Mouse (Mus musculus): ENCODE results near the gene 1110017D15Rik. TPM values are rescaled to one million over a fixed set of nuclear protein-coding genes. Genes with fewer than 3 reads are reported as not detected.
"Not testable (repeated sequence)": the region's sequence is repeated elsewhere in the genome, so short reads cannot be mapped to it uniquely, and the experiment has no call there.

Gene 1110017D15Rik
- polyA plus RNA-seq, 1 experiment, result 10.6 TPM

GRCm38 (mm10) chr4:41493464-41494116 is 23.5 kb downstream of the 1110017D15Rik start:
- no peak for DNase-seq (ENCODE audit: extremely low spot score in 1 of 2, low spot score in 1 of 2)

GRCm38 (mm10) chr4:41492951-41493350 is 24.2 kb downstream of the 1110017D15Rik start:
- no peak for DNase-seq (ENCODE audit: extremely low spot score in 1 of 2, low spot score in 1 of 2)

GRCm38 (mm10) chr4:41481601-41482017 is 35.5 kb downstream of the 1110017D15Rik start:
- no peak for DNase-seq (ENCODE audit: extremely low spot score in 1 of 2, low spot score in 1 of 2)

- no peak for DNase-seq (ENCODE audit: extremely low spot score in 1 of 2, low spot score in 1 of 2)
Measured at GRCm38 (mm10) chr4:41480254-41480653, 36.9 kb downstream of the 1110017D15Rik start.

GRCm38 (mm10) chr4:41479456-41479804 is 37.7 kb downstream of the 1110017D15Rik start:
- no peak for DNase-seq (ENCODE audit: extremely low spot score in 1 of 2, low spot score in 1 of 2)

GRCm38 (mm10) chr4:41478751-41479455 is 38.2 kb downstream of the 1110017D15Rik start:
- DNase-seq (ENCODE audit: extremely low spot score in 1 of 2, low spot score in 1 of 2), result no peak

- no peak for DNase-seq (ENCODE audit: extremely low spot score in 1 of 2, low spot score in 1 of 2)
Measured at GRCm38 (mm10) chr4:41477648-41478160, 39.4 kb downstream of the 1110017D15Rik start.

- DNase-seq (ENCODE audit: extremely low spot score in 1 of 2, low spot score in 1 of 2), result no peak
Measured at GRCm38 (mm10) chr4:41471384-41471689, 45.8 kb downstream of the 1110017D15Rik start.

- DNase-seq (ENCODE audit: extremely low spot score in 1 of 2, low spot score in 1 of 2), result peak; percentile 71 to 86
Measured at GRCm38 (mm10) chr4:41470684-41471383, 46.3 kb downstream of the 1110017D15Rik start.

GRCm38 (mm10) chr4:41470051-41470683 is 47.0 kb downstream of the 1110017D15Rik start:
- no peak for DNase-seq (ENCODE audit: extremely low spot score in 1 of 2, low spot score in 1 of 2)

- DNase-seq (ENCODE audit: extremely low spot score in 1 of 2, low spot score in 1 of 2), result no peak
Measured at GRCm38 (mm10) chr4:41469199-41469598, 47.9 kb downstream of the 1110017D15Rik start.

- DNase-seq (ENCODE audit: extremely low spot score in 1 of 2, low spot score in 1 of 2), result peak; percentile 31 to 84
Measured at GRCm38 (mm10) chr4:41468396-41469080, 48.6 kb downstream of the 1110017D15Rik start.

- DNase-seq (ENCODE audit: extremely low spot score in 1 of 2, low spot score in 1 of 2), result peak in 1 of 2 experiments; percentile 10
Measured at GRCm38 (mm10) chr4:41465287-41465665, 51.9 kb downstream of the 1110017D15Rik start.

- peak; percentile 98 to 99 for DNase-seq (ENCODE audit: extremely low spot score in 1 of 2, low spot score in 1 of 2)
Measured at GRCm38 (mm10) chr4:41464345-41465286, 52.5 kb downstream of the 1110017D15Rik start, which contains the start of the genes Kif24 and Nudt2. Gene Kif24, minus strand, starts transcription at chr4:41464887. Gene Nudt2, plus strand, starts transcription at chr4:41465151.

- not testable (repeated sequence) for DNase-seq (ENCODE audit: extremely low spot score in 1 of 2, low spot score in 1 of 2)
Measured at GRCm38 (mm10) chr4:41463051-41463738, 53.9 kb downstream of the 1110017D15Rik start.

- no peak for DNase-seq (ENCODE audit: extremely low spot score in 1 of 2, low spot score in 1 of 2)
Measured at GRCm38 (mm10) chr4:41460690-41461089, 56.4 kb downstream of the 1110017D15Rik start.
